9 mouse cellular contexts compared by ENCODE assay signal in the genomic region with DNA sequence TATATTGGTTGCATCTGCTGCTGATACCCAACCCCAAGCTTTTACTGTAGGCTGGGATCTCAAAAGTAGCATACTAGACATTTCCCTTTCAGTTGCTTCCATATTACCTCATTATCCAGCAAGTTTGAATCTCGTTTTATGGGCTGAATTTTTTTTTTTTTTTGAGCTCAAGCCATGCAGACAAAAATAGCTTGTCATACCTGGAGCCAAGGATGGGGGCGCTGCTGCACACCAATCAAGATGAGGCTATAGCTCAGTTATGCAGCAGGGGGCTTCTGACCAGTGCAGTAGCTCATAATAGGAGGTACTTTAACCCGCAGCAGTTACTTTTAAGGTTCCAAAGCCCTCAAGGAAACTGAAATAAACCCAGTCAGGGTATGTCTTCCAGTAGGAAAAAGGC. TPM values are rescaled to one million over a fixed set of nuclear protein-coding genes. Genes with fewer than 3 reads are reported as not detected.
A peak's percentile ranks its signal among the peaks of the same experiment; 100 is the strongest.
DNase-seq lines count a peak whose midpoint lies in the region; ATAC-seq and TF ChIP-seq lines count a peak whose summit lies in the region.
"Had no signal": no experiment of that assay in that cellular context is flagged by ENCODE, and none has a peak within 500 bp of the region (broad histone marks: within the 10 kb centered on the region; RNA-seq: fewer than 3 reads in every experiment).

No protein-coding gene starts in this region.

- TF ChIP-seq CTCF in layer of hippocampus, adult 2 months (conservative IDR thresholded peaks at IDR 0.05) = peak; percentile 72
- TF ChIP-seq CTCF in embryonic fibroblast, embryonic 13.5 days (IDR thresholded peaks at IDR 0.05; ENCODE audit: borderline replicate concordance, insufficient read depth, low read length) = peak; percentile 21; the same call in 1 of the 2 replicates
- peak; percentile 61 for TF ChIP-seq CTCF in midbrain, postnatal 0 days (IDR thresholded peaks at IDR 0.05)
- TF ChIP-seq CTCF in cerebellum, adult 2 months (IDR thresholded peaks at IDR 0.05; ENCODE audit: borderline replicate concordance, insufficient read depth, low read depth, low read length) = no peak; the same call in 1 of the 2 replicates

- TF ChIP-seq POLR2A in embryonic fibroblast, embryonic 13.5 days (IDR thresholded peaks at IDR 0.05; ENCODE audit: low read depth, low read length) = no peak
- TF ChIP-seq POLR2A in cerebellum, adult 2 months (IDR thresholded peaks at IDR 0.05; ENCODE audit: borderline replicate concordance, insufficient read depth, low read length) = no peak

- no peaks in the 10 kb centered on the region for H3K27me3 ChIP-seq in midbrain, postnatal 0 days (ENCODE audit: insufficient read depth, low read length)
- H3K27me3 ChIP-seq in cerebellum, adult 2 months (ENCODE audit: control insufficient read depth, insufficient read depth, low read length) = no peaks in the 10 kb centered on the region
- H3K27me3 ChIP-seq: midbrain, embryonic 12.5 days had no signal

- H3K4me2 ChIP-seq in midbrain, postnatal 0 days (ENCODE audit: low read depth, low read length, poor library complexity, severe bottlenecking) = no peak overlapping the region
- H3K4me2 ChIP-seq: midbrain, embryonic 12.5 days had no signal

- no peaks in the 10 kb centered on the region for H3K4me1 ChIP-seq in embryonic fibroblast, embryonic 13.5 days (ENCODE audit: control insufficient read depth, insufficient read depth, low read length)
- no peaks in the 10 kb centered on the region for H3K4me1 ChIP-seq in midbrain, postnatal 0 days (ENCODE audit: insufficient read depth, low read length)
- H3K4me1 ChIP-seq in cerebellum, adult 2 months (ENCODE audit: control insufficient read depth, insufficient read depth, low read length) = no peaks in the 10 kb centered on the region
- H3K4me1 ChIP-seq: midbrain, embryonic 12.5 days had no signal

- H3K9ac ChIP-seq in midbrain, postnatal 0 days (replicated peaks; ENCODE audit: low read length, poor library complexity, severe bottlenecking) = no peak overlapping the region
- H3K9ac ChIP-seq: midbrain, embryonic 12.5 days had no signal

- peak; percentile 67 for DNase-seq in adrenal gland, postnatal 10 days
- DNase-seq in adrenal gland, adult 8-10 months = no peak
- DNase-seq in layer of hippocampus, adult 2 months (ENCODE audit: low spot score in 2 of 2) = peak in 1 of 2 experiments; percentile 52
- DNase-seq in layer of hippocampus, adult 9-10 months (ENCODE audit: low spot score) = no peak
- peak; percentile 77 for DNase-seq in ES-CJ7 (ENCODE audit: low read depth, low spot score)
- peak; percentile 56 for DNase-seq in midbrain, postnatal 0 days (ENCODE audit: low spot score)
- no peak for DNase-seq in cerebellum, adult 2 months

- whole genome bisulfite sequencing in midbrain, postnatal 0 days = 26% methylated on average over 3 of the region's 3 CpGs
- WGBS in cerebellum, adult 2 months = 33% methylated on average over 3 of the region's 3 CpGs

- no peaks in the 10 kb centered on the region for H3K9me3 ChIP-seq in midbrain, postnatal 0 days (ENCODE audit: low read length)
- H3K9me3 ChIP-seq: midbrain, embryonic 12.5 days had no signal

- H3K27ac ChIP-seq in layer of hippocampus, adult 2 months = 0 out of 2 replicates have a peak overlapping the region, but pooled peaks have one; percentile 36
- peak overlapping the region; percentile 44; the same call in 1 of the 2 replicates for H3K27ac ChIP-seq in embryonic fibroblast, embryonic 13.5 days (ENCODE audit: insufficient read depth, low read length)
- H3K27ac ChIP-seq in midbrain, postnatal 0 days (ENCODE audit: low read depth, low read length) = no peak overlapping the region
- no peak overlapping the region for H3K27ac ChIP-seq in cerebellum, adult 2 months (ENCODE audit: insufficient read depth, low read length)
- H3K27ac ChIP-seq: midbrain, embryonic 12.5 days had no signal

- no peak overlapping the region for H3K4me3 ChIP-seq in layer of hippocampus, adult 2 months
- no peak overlapping the region for H3K4me3 ChIP-seq in embryonic fibroblast, embryonic 13.5 days (ENCODE audit: insufficient read depth, low read length)
- H3K4me3 ChIP-seq in midbrain, postnatal 0 days (ENCODE audit: low read depth, low read length) = no peak overlapping the region
- no peak overlapping the region for H3K4me3 ChIP-seq in cerebellum, adult 2 months (replicated peaks; ENCODE audit: insufficient read depth, low read depth, low read length)
- H3K4me3 ChIP-seq: midbrain, embryonic 12.5 days had no signal

- H3K36me3 ChIP-seq in midbrain, postnatal 0 days (ENCODE audit: insufficient read depth, low read length) = no peaks in the 10 kb centered on the region
- H3K36me3 ChIP-seq: midbrain, embryonic 12.5 days had no signal

- no peak for ATAC-seq in midbrain, postnatal 0 days (ENCODE audit: low FRiP score)

RNA-seq across cellular contexts. Expression of gene Cldn20, which starts 34.3 kb away (rescaled TPM):
- total RNA-seq in adrenal gland, postnatal 10 days (2021) = not detected
- under 1 TPM in 2 of 4 experiments, not detected in 2; 0.45 to 0.77 TPM for total RNA-seq in adrenal gland, adult 8-10 months (2022)
- total RNA-seq in layer of hippocampus, adult 2 months (2021) = 1 to 10 TPM in 1 of 2 experiments, not detected in 1; 1.4 TPM
- polyA plus RNA-seq in embryonic fibroblast, embryonic 13.5 days (2011; ENCODE audit: insufficient read length, low read depth, missing spikeins) = 1.4 TPM in 1 of 2 replicates, not detected in the other
- total RNA-seq in midbrain, postnatal 0 days (2014; rRNA removed) = 1.8 TPM in 1 of 2 replicates, not detected in the other
- polyA plus RNA-seq in midbrain, postnatal 0 days (2015; fragmentation: Nextera tagmentation; extraction: Ambion mirVana) = 0.25 TPM in 1 of 2 replicates, not detected in the other
- polyA plus RNA-seq in cerebellum, adult 2 months (2012; rRNA removed) = 0.25 and 0.63 TPM in 2 replicates
- polyA plus RNA-seq: midbrain, embryonic 12.5 days had no signal

RNA-seq across cellular contexts. Expression of gene Tfb1m, which starts 59.5 kb away (rescaled TPM):
- 10 to 100 TPM; 12.0 to 15.0 TPM for total RNA-seq in adrenal gland, postnatal 10 days (2021)
- 10 to 100 TPM; 12.3 to 14.2 (median 13.2) TPM for total RNA-seq in adrenal gland, adult 8-10 months (2022)
- total RNA-seq in layer of hippocampus, adult 2 months (2021) = 1 to 10 TPM; 5.7 to 7.1 TPM
- polyA plus RNA-seq in embryonic fibroblast, embryonic 13.5 days (2011; ENCODE audit: insufficient read length, low read depth, missing spikeins) = 7.9 and 10.7 TPM in 2 replicates
- 9.6 and 12.4 TPM in 2 replicates for total RNA-seq in midbrain, postnatal 0 days (2014; rRNA removed)
- 7.9 and 8.7 TPM in 2 replicates for polyA plus RNA-seq in midbrain, postnatal 0 days (2015; fragmentation: Nextera tagmentation; extraction: Ambion mirVana)
- 8.4 and 8.8 TPM in 2 replicates for polyA plus RNA-seq in cerebellum, adult 2 months (2012; rRNA removed)

Comparison
In these comparisons a context has a peak if more than half of its experiments do, and no peak if none do; other contexts are left out.
1. DNase-seq: peak in adrenal gland, postnatal 10 days (single experiment), ES-CJ7 (single experiment) and midbrain, postnatal 0 days (single experiment); none in adrenal gland, adult 8-10 months (single experiment), layer of hippocampus, adult 9-10 months (single experiment) and cerebellum, adult 2 months (0 of 2).
2. H3K27ac ChIP-seq: peak in layer of hippocampus, adult 2 months (single experiment) and embryonic fibroblast, embryonic 13.5 days (single experiment); none in midbrain, postnatal 0 days (single experiment) and cerebellum, adult 2 months (single experiment).